Mouse (Mus musculus) cortical plate, adult 2 months (tissue): Measurements from ENCODE around the gene Slc1a1.

Source experiments
- CTCF ChIP-seq: fragments of 200-500 bp; IDR thresholded peaks from 2 replicates; pipeline ENCODE4 v1.5.1; 2011; ENCODE audit warnings: mild to moderate bottlenecking, control low read depth, low read length; ENCODE audit not compliant: insufficient read depth; ENCODE audit errors: extremely low read depth
- POLR2A ChIP-seq: fragments of 200-500 bp; IDR thresholded peaks from 2 replicates; pipeline ENCODE4 v1.6.1; 2011; ENCODE audit warnings: mild to moderate bottlenecking, low read length, control low read depth; ENCODE audit not compliant: insufficient read depth; ENCODE audit errors: extremely low read depth

DNA sequence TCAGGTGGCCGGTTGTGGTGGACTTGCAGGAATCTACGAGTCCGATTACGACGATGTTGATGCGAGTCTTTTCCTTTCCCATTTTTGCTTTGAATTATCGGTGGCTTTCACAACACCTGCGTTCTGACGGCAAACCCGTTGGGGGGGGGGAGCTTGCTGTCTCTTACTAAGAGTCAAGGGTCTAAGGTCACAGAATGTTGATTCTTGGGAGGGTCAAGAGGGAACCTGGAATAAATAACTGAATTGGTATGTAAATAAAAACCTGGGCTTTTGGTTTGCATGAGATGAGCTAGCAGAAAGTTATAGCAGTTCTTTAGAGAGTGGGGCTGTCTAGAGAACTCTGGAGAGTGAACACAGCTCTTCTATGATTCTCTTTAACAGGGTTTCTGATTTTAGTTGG, 28.8 kb downstream of the Slc1a1 start:
- TF ChIP-seq CTCF (no peak), POLR2A (no peak)
